Mouse (Mus musculus) midbrain, embryonic 16.5 days (tissue): ENCODE results near the gene Galr3. TPM values are rescaled to one million over a fixed set of nuclear protein-coding genes. Genes with fewer than 3 reads are reported as not detected.
A peak's percentile ranks its signal among the peaks of the same experiment; 100 is the strongest.

Source experiments
- ATAC-seq: fragments of 200-750 bp; cut with Nextera tagmentation; 2 replicates; pipeline ENCODE4 v1.8.0; 2017; ENCODE audit warnings: moderate TSS enrichment
- H3K27ac ChIP-seq: fragments of 300-500 bp; sonication (generic); 2 replicates; pipeline ENCODE4 v1.5.1; 2014; ENCODE audit warnings: mild to moderate bottlenecking, low read length, mixed read lengths
- H3K27me3 ChIP-seq: fragments of 300-500 bp; sonication (generic); 2 replicates; pipeline ENCODE4 v1.6.1; 2014; ENCODE audit warnings: low read depth, low read length, mixed read lengths; ENCODE audit not compliant: control insufficient read depth, insufficient read depth
- H3K36me3 ChIP-seq: fragments of 300-500 bp; sonication (generic); 2 replicates; pipeline ENCODE4 v1.6.1; 2014; ENCODE audit warnings: mild to moderate bottlenecking, low read length, moderate library complexity, mixed read lengths; ENCODE audit not compliant: control insufficient read depth, insufficient read depth
- H3K4me1 ChIP-seq: fragments of 300-500 bp; sonication (generic); 2 replicates; pipeline ENCODE4 v1.6.1; 2014; ENCODE audit warnings: mild to moderate bottlenecking, low read length, mixed read lengths; ENCODE audit not compliant: control insufficient read depth, insufficient read depth
- H3K4me2 ChIP-seq: fragments of 300-500 bp; sonication (generic); 2 replicates; pipeline ENCODE4 v1.6.1; 2014; ENCODE audit warnings: mild to moderate bottlenecking, low read length, mixed read lengths
- H3K4me3 ChIP-seq: fragments of 300-500 bp; sonication (generic); 2 replicates; pipeline ENCODE4 v1.5.1; 2014; ENCODE audit warnings: low read depth, mild to moderate bottlenecking, low read length, moderate library complexity, mixed read lengths
- H3K9ac ChIP-seq: fragments of 300-500 bp; sonication (generic); 2 replicates; pipeline ENCODE4 v1.6.1; 2014; ENCODE audit warnings: low read depth, low read length, mixed read lengths
- H3K9me3 ChIP-seq: fragments of 300-500 bp; sonication (generic); replicated peaks from 2 replicates; pipeline ENCODE4 v1.6.1; 2014; ENCODE audit warnings: mild to moderate bottlenecking, low read length, mixed read lengths; ENCODE audit not compliant: control insufficient read depth, poor library complexity, severe bottlenecking
- WGBS: fragments of 180-500 bp; shearing (Covaris S2); extraction: QIAGEN DNeasy Blood & Tissue Kit; methylation state at CpG from one replicate; pipeline ENCODE4 v1.1.7; 2014; 5-methylcytosine and 5-hydroxymethylcytosine counted together
- polyA plus RNA-seq: library from polyadenylated mRNA; unstranded; fragments of >200 nt; fragmentation: Nextera tagmentation; extraction: Ambion mirVana; gene quantifications from 2 replicates; pipeline ENCODE4 v1.2.1, GENCODE M21; 2015

The Galr3 gene
- polyA plus RNA-seq, 1 experiment from 2014 or later, result not detected

DNA sequence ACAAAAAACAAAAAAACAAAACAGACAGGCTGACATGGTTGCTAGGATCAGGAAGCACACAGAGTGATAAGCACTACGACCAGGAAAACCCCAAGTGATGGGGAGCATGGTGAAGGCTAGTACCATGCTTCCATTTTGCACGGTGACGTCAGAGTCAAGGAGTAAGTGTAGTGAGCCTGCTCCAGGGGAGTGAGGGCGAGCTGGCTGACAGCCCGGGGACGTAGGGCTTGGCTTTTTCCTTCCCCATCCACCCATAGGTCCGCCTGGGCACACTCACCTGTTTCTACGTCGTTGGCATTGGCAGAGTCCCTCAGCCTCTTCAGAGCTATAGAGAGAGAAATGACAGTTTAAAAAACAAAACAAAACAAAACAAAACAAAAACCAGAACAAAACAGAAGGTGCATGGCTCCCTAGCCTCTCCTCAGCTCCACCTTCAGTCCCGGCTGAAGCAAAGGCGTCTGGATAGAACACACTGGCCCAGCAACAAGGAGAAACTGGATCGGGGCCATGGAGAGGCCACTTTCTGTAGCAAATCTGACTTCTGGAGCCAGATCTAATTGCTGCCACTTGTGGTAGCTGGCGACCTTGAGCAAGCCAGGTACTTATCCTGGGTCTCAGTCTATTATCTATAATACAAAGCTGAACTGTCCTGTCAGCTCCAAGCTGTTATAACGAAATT, 19.3 kb downstream of the Galr3 start:
- Histone ChIP-seq H3K4me2 (no peak overlapping the region), H3K27ac (no peak overlapping the region), H3K4me3 (no peak overlapping the region), H3K9ac (no peak overlapping the region), H3K9me3 (no peaks in the 10 kb centered on the region), H3K36me3 (peaks cover 25% of the 10 kb centered on the region), H3K27me3 (no peaks in the 10 kb centered on the region), H3K4me1 (peaks cover 16% of the 10 kb centered on the region)
- no peak for ATAC-seq
- WGBS, result 85% methylated on average over 14 of the region's 14 CpGs

DNA sequence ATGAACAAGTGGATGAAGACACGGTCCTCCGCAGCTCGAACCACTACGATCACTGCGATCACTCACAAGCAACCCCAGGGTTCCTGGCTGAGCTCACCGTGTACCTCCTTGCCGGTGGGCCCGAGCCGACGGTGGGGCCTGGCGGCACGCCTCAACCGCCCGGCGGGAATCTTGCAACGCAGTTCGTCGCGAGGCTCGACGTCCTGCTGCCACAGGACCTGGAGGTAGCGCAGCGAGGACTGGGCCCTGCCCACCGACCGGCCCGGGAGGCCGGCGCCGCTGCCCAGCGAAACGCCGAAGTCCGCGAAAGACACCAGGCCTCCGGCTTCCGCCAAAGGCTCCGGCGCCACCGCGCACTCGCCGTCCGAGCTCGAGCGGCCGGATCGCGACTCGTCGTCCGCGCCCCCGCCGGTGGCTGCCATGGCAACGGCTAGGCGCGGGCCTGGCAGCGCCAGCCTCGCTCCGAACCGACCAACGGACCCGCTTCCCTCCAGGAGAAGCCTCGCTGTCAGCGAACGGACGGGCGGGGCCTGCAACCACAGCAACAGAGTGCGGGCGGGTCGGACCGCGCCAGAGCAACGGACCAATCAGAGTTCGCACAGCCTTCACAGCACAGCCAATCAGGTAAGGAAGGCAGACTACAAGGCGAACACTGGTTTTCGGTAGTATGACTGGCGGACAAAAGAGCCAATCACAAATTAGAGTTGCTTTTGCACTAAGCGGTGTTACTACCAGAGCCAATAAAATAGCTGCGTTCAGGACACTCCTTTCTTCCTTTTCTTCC, 20.9 kb downstream of the Galr3 start, which contains the start of gene Ankrd54:
Gene Ankrd54, minus strand, starts transcription at position 518 of the 784 bp plus-strand sequence.
- under 1% methylated on average over 80 of the region's 80 CpGs for WGBS
- Histone ChIP-seq H3K27ac (peak within 1 kb of the TSS; percentile 83), H3K9me3 (no peaks in the 10 kb centered on the region), H3K4me2 (peak within 1 kb of the TSS; percentile 87), H3K4me1 (peaks cover 16% of the 10 kb centered on the region), H3K36me3 (peaks cover 18% of the 10 kb centered on the region), H3K27me3 (no peaks in the 10 kb centered on the region), H3K9ac (peak within 1 kb of the TSS; percentile 90), H3K4me3 (peak within 1 kb of the TSS; percentile 96)
- peak; percentile 100 for ATAC-seq

GRCm38 (mm10) chr15:79063160-79063740, 21.6 kb downstream of the Galr3 start:
- Histone ChIP-seq H3K4me1 (peaks cover 16% of the 10 kb centered on the region), H3K4me3 (peak overlapping the region; percentile 35), H3K4me2 (peak overlapping the region; percentile 66), H3K36me3 (peaks cover 15% of the 10 kb centered on the region), H3K27ac (peak overlapping the region; percentile 58), H3K9me3 (no peaks in the 10 kb centered on the region), H3K9ac (peak overlapping the region; percentile 52), H3K27me3 (no peaks in the 10 kb centered on the region)
- WGBS, result 10% methylated on average over 14 of the region's 14 CpGs
- ATAC-seq, result no peak

DNA sequence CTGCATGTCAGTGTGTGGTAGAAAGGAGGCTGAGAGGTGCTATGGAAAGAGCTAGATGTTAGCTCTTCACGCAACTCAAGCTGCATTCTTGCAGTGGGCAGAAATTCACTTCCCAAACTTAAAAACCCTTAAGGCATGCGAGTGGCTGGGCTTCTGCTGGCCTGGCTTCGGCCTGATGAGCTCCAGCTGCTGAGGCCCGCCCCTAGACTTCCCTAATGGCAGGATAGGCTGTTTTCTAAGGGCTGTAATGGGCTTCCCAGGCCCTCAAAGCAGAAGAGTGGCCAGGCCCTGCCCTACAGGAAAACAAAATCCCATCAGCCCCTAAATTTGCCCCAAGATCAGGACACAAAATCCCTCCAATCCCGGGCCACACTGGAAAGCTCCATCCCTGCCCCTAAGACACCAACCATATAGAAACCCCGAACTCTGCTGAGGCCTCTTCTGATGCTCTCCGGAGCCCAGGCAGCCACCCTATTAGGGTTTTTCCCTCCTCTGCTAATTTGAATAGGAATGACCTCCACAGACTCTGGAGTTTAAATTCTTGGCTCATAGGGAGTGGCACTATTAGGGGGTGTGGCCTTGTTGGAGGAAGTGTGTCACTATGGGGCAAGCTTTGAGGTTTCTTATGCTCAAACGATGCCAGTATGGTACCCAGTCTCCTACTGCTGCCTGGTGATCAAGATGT, 23.5 kb downstream of the Galr3 start:
- 69% methylated on average over 8 of the region's 8 CpGs for WGBS
- H3K36me3 ChIP-seq, result peaks cover 6% of the 10 kb centered on the region; the same call in 1 of the 2 replicates
- no peak overlapping the region for H3K27ac ChIP-seq
- no peak overlapping the region for H3K4me2 ChIP-seq
- peaks cover 16% of the 10 kb centered on the region for H3K4me1 ChIP-seq
- H3K9ac ChIP-seq, result no peak overlapping the region
- H3K9me3 ChIP-seq, result no peaks in the 10 kb centered on the region
- H3K4me3 ChIP-seq, result no peak overlapping the region
- ATAC-seq, result no peak
- H3K27me3 ChIP-seq, result no peaks in the 10 kb centered on the region

- 48% methylated on average over 2 of the region's 2 CpGs for WGBS
- H3K9me3 ChIP-seq, result no peaks in the 10 kb centered on the region
- ATAC-seq, result no peak
- H3K27ac ChIP-seq, result no peak overlapping the region
- H3K4me3 ChIP-seq, result no peak overlapping the region
- H3K4me1 ChIP-seq, result peaks cover 12% of the 10 kb centered on the region
- no peak overlapping the region for H3K9ac ChIP-seq
- no peaks in the 10 kb centered on the region for H3K36me3 ChIP-seq
- H3K27me3 ChIP-seq, result no peaks in the 10 kb centered on the region
- H3K4me2 ChIP-seq, result no peak overlapping the region
Observed at GRCm38 (mm10) chr15:79066276-79066675, 24.6 kb downstream of the Galr3 start.

- Histone ChIP-seq H3K27ac (no peak overlapping the region), H3K4me2 (no peak overlapping the region), H3K9ac (no peak overlapping the region), H3K4me3 (no peak overlapping the region), H3K4me1 (peaks cover 4% of the 10 kb centered on the region), H3K36me3 (no peaks in the 10 kb centered on the region), H3K9me3 (no peaks in the 10 kb centered on the region), H3K27me3 (no peaks in the 10 kb centered on the region)
- 87% methylated on average over 3 of the region's 3 CpGs for WGBS
- no peak for ATAC-seq
Observed at GRCm38 (mm10) chr15:79067631-79068030, 25.9 kb downstream of the Galr3 start.

- ATAC-seq, result no peak
- H3K27ac ChIP-seq, result no peak overlapping the region
- H3K9ac ChIP-seq, result no peak overlapping the region
- WGBS, result 83% methylated on average over 3 of the region's 3 CpGs
- H3K36me3 ChIP-seq, result no peaks in the 10 kb centered on the region
- peaks cover 2% of the 10 kb centered on the region for H3K4me1 ChIP-seq
- no peaks in the 10 kb centered on the region for H3K27me3 ChIP-seq
- H3K4me3 ChIP-seq, result no peak overlapping the region
- no peak overlapping the region for H3K4me2 ChIP-seq
- H3K9me3 ChIP-seq, result no peaks in the 10 kb centered on the region
Observed at GRCm38 (mm10) chr15:79068416-79068815, 26.7 kb downstream of the Galr3 start.

DNA sequence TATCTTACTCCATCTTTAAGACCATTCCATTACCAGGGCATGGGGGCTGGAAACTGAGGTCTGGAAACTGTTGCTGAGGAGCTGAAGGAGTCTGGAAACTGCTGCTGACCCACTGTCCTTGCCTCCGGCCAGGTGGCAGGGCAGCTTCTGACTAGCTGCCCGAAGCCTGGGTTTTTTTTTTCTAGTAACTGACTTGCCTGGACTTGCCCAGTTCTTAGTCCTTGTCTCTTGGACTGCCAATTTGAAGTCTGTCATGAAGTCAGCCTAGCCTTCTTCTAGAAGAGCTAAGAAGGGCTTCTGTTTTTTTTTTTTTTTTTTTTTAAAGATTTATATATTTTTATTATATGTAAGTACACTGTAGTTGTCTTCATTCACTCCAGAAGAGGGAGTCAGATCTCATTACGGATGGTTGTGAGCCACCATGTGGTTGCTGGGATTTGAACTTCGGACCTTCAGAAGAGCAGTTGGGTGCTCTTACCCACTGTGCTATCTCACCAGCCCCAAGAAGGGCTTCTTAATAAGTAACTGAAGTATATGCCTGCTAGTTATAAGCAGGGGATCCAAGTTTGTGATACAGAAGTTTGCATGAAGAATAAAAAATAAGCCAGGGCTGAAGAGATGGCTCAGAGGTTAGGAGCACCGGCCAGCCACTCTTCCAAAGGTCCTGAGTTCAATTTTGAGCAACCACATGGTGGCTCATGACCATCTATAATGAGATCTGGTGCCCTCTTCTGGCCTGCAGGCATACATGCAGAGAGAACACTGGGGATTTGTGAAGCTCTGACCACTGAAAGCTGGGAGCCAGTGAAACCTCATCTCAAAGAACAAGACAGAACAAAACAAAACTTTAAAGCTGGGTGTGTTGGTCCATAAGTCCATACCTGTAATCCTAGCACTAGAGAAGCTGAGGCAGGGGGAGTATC, 29.7 kb downstream of the Galr3 start:
- 65% methylated on average over 5 of the region's 5 CpGs for WGBS
- no peak for ATAC-seq
- Histone ChIP-seq H3K9me3 (no peaks in the 10 kb centered on the region), H3K36me3 (no peaks in the 10 kb centered on the region), H3K9ac (no peak overlapping the region), H3K4me2 (no peak overlapping the region), H3K27me3 (no peaks in the 10 kb centered on the region), H3K4me3 (no peak overlapping the region), H3K4me1 (peaks cover 13% of the 10 kb centered on the region), H3K27ac (no peak overlapping the region)
